Mouse (Mus musculus) lung, adult 2 months (tissue): ENCODE measurements at regions not wholly inside any gene's neighbourhood (a gene's known extent, or its start where the extent isn't known, plus 50 kb on each side); places are given as distances from the start of the nearest gene placed in this dataset.

Source experiments
- CTCF ChIP-seq: fragments of 200-500 bp; IDR thresholded peaks from 2 replicates; pipeline ENCODE4 v1.5.1; 2011; ENCODE audit warnings: mild to moderate bottlenecking, low read length, control low read depth; ENCODE audit not compliant: insufficient read depth
- POLR2A ChIP-seq: fragments of 200-500 bp; IDR thresholded peaks from 2 replicates; pipeline ENCODE4 v1.6.1; 2011; ENCODE audit warnings: low read depth, mild to moderate bottlenecking, control low read depth, low read length, borderline replicate concordance; ENCODE audit errors: extremely low read depth

DNA sequence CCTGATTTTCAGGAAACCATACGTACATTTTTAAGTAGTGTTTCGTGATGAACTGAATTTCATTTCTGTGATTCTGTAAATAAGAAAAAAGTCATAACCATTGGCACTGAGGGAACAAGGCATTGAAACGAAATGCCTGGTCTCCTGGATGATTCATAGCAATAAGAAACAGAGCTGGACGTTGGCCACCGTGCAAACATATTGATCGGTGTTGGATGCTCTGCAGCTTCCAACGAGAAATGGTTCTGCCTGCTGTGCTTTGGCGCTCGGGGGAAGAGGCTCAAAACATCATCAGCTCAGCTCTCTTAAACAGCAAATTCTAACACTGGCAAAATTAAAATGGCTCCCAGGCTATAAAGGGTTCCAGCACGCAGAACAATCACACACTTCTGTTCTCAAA is 64.3 kb upstream of the Atrnl1 start:
- TF ChIP-seq CTCF (no peak), POLR2A (no peak)
